Mouse (Mus musculus) spleen, adult 2 months (tissue): ENCODE measurements around the gene Arhgap44.

Experiments
- CTCF ChIP-seq: fragments of 200-500 bp; IDR thresholded peaks from 2 replicates; pipeline ENCODE4 v1.5.1; 2011; ENCODE audit warnings: mild to moderate bottlenecking, inconsistent platforms; ENCODE audit not compliant: insufficient read depth, insufficient read length, insufficient replicate concordance; ENCODE audit errors: extremely low read depth
- POLR2A ChIP-seq: fragments of 200-500 bp; IDR thresholded peaks from 2 replicates; pipeline ENCODE4 v1.6.1; 2011; ENCODE audit warnings: low read depth, low read length, inconsistent platforms

DNA sequence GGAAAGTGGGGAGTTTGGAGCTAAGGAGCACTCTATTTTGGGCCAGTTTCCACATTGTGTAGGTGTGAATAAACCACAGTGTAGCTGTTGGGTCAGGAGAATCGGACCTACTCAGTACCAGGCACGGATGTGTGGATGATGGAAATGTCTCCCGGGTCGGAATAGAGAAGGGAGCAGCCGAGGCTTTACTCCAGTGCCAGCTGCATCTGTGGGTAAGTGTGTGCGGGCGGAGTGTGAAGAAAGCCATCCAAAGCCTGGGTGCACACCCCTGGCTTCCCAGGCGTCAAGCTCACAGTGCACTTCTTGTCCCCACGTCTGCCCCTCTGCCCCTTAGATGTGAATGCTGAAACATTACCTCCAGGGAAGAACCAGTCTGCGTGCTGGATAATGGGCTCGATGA, 140.0 kb downstream of the Arhgap44 start:
- TF ChIP-seq CTCF (no peak), POLR2A (no peak)
